Mouse (Mus musculus) heart, adult 2 months (tissue): ENCODE data around the gene Fmo5. TPM values are rescaled to one million over a fixed set of nuclear protein-coding genes. Genes with fewer than 3 reads are reported as not detected.

ENCODE experiments used
- DNase-seq, 2 experiments: peaks; one replicate each; pipeline ENCODE4 v3.0.0; 2021
- H3K27ac ChIP-seq: fragments of 200-600 bp; 2 replicates; pipeline ENCODE4 v1.8.1; 2022
- H3K27me3 ChIP-seq: fragments of 200-500 bp; 2 replicates; pipeline ENCODE4 v1.6.1; 2012; ENCODE audit warnings: mild to moderate bottlenecking, low read length, inconsistent platforms, mixed read lengths; ENCODE audit not compliant: control insufficient read depth, insufficient read depth
- H3K36me3 ChIP-seq: fragments of 200-500 bp; 2 replicates; pipeline ENCODE4 v1.6.1; 2012; ENCODE audit warnings: low read length, inconsistent platforms; ENCODE audit not compliant: control insufficient read depth, insufficient read depth
- H3K4me1 ChIP-seq: fragments of 200-500 bp; 2 replicates; pipeline ENCODE4 v1.6.1; 2011; ENCODE audit warnings: low read length; ENCODE audit not compliant: control insufficient read depth, insufficient read depth
- H3K4me3 ChIP-seq: fragments of 200-600 bp; 2 replicates; pipeline ENCODE4 v1.8.1; 2022
- H3K79me2 ChIP-seq: fragments of 200-500 bp; replicated peaks from 2 replicates; pipeline ENCODE4 v1.6.1; 2012; ENCODE audit warnings: mild to moderate bottlenecking, inconsistent platforms, low read length, moderate library complexity, mixed read lengths; ENCODE audit not compliant: control insufficient read depth, insufficient read depth
- H3K9ac ChIP-seq: fragments of 200-500 bp; 2 replicates; pipeline ENCODE4 v1.6.1; 2012; ENCODE audit warnings: low read depth, mild to moderate bottlenecking, control low read depth, inconsistent platforms, low read length, mixed read lengths
- CTCF ChIP-seq: fragments of 200-600 bp; IDR thresholded peaks from 2 replicates; pipeline ENCODE4 v1.8.1; 2022; ENCODE audit warnings: antibody characterized with exemption, mild to moderate bottlenecking, moderate library complexity
- EP300 ChIP-seq: fragments of 200-500 bp; IDR thresholded peaks from 2 replicates; pipeline ENCODE4 v1.6.1; 2011; ENCODE audit warnings: low read depth, low read length, control low read depth; ENCODE audit not compliant: insufficient read depth
- POLR2A ChIP-seq: fragments of 200-500 bp; IDR thresholded peaks from 2 replicates; pipeline ENCODE4 v1.6.1; 2011; ENCODE audit warnings: mild to moderate bottlenecking, low read depth, low read length, control low read depth; ENCODE audit not compliant: insufficient read depth
- WGBS: fragments of 180-500 bp; shearing (Covaris S2); methylation state at CpG from one replicate; pipeline ENCODE4 v1.1.7; 2018; 5-methylcytosine and 5-hydroxymethylcytosine counted together
- intact Hi-C: fragments of 180-260 bp; cut with DNase I; formaldehyde crosslinking; loops from one replicate; pipeline ENCODE4 v1.15.1; 2025
- polyA plus RNA-seq: library from polyadenylated mRNA; depleted of rRNA; stranded (reverse); fragments of >200 nt; gene quantifications from 2 replicates; pipeline ENCODE4 v1.2.3, GENCODE M21; 2012
- total RNA-seq, 2 experiments: library from RNA; stranded (reverse); gene quantifications; 2 replicates each; pipeline ENCODE4 v1.2.3; 2021

Gene Fmo5
- total and polyA plus RNA-seq, 3 experiments, result 7.4 to 15.0 (median 13.6) TPM

GRCm38 (mm10) chr3:97683560-97684195 is 55.1 kb downstream of the Fmo5 start:
- Histone ChIP-seq H3K79me2 (no peaks in the 10 kb centered on the region), H3K9ac (no peak overlapping the region), H3K4me1 (no peaks in the 10 kb centered on the region; the same call in 1 of the 2 replicates), H3K27me3 (no peaks in the 10 kb centered on the region), H3K36me3 (no peaks in the 10 kb centered on the region), H3K27ac (no peak overlapping the region), H3K4me3 (no peak overlapping the region)
- DNase-seq, result no peak
- 19% methylated on average over 16 of the region's 16 CpGs for WGBS
- TF ChIP-seq EP300 (no peak), CTCF (no peak), POLR2A (no peak)
- intact Hi-C loops, result no loop called here

DNA sequence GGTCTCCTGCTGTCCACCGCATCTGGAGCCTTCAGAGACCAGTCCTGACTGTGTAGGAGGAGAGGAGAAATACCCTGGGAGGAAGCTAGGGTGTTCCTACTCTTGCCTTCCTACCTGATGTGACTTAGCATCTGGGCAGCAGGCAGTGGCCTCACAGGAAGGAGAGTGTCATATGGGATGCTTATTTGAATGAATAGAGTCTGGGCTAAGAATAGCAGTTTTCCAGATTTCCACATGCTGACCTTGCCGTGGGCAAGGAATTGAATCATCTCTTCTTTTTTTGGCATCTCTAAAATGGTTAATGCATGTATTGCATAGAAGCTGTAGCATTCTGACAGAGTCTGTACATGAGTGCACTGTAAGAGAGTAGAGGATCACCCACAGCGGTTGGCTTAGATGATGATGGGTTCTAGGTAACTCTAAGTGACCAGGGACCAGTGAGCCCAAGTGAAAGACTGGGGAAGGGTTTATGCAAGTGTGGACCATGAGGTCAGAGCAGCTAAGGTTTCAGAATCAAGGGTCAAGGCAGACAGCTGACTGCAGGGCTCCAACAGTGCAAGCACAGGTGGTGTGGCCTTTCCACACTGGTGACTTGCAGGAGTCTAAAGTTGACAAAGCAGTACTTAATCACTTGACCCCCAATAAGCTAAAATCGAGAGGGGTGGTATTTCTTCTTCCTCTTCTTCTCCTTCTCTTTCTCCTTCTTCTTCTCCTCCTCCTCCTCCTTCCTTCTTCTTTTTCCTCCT is 57.9 kb downstream of the Fmo5 start:
- TF ChIP-seq CTCF (no peak), POLR2A (no peak), EP300 (no peak)
- Histone ChIP-seq H3K4me1 (no peaks in the 10 kb centered on the region; the same call in 1 of the 2 replicates), H3K27ac (no peak overlapping the region), H3K36me3 (no peaks in the 10 kb centered on the region), H3K27me3 (no peaks in the 10 kb centered on the region), H3K79me2 (no peaks in the 10 kb centered on the region), H3K4me3 (no peak overlapping the region), H3K9ac (no peak overlapping the region)
- intact Hi-C loops, result no loop called here
- no peak for DNase-seq
- WGBS, result 55% methylated on average over 4 of the region's 4 CpGs

DNA sequence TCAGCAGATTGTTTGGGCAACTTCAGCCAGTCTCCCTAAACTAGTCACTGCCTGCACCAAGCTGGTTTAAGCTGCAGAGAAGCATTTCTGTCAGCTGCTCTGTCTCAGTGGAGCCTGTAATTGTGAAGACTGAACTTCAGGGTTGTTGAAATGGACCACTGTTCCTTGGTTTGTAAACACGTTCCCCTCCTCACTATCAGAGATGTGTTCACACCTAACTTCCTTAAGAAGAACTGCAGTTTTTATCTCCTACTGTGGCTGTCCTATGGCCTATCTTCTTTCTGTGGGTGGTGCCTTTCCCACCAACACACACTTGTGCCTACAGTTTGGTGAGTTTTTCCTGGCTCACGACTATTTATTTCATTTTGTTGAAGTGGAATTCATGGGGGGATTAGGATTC is 60.7 kb downstream of the Fmo5 start:
- intact Hi-C loops, result no loop called here
- Histone ChIP-seq H3K27ac (no peak overlapping the region), H3K9ac (no peak overlapping the region), H3K4me1 (no peaks in the 10 kb centered on the region), H3K4me3 (no peak overlapping the region), H3K36me3 (no peaks in the 10 kb centered on the region), H3K27me3 (no peaks in the 10 kb centered on the region), H3K79me2 (no peaks in the 10 kb centered on the region)
- no peak for DNase-seq
- TF ChIP-seq CTCF, result no peak
- no peak for TF ChIP-seq POLR2A
- TF ChIP-seq EP300, result no peak
- 43% methylated on average over 2 of the region's 2 CpGs for WGBS

GRCm38 (mm10) chr3:97690590-97690989 is 62.0 kb downstream of the Fmo5 start:
- intact Hi-C loops, result no loop called here
- Histone ChIP-seq H3K9ac (no peak overlapping the region), H3K4me3 (no peak overlapping the region), H3K4me1 (no peaks in the 10 kb centered on the region), H3K36me3 (no peaks in the 10 kb centered on the region), H3K27me3 (no peaks in the 10 kb centered on the region), H3K27ac (no peak overlapping the region), H3K79me2 (no peaks in the 10 kb centered on the region)
- TF ChIP-seq POLR2A (no peak), EP300 (no peak), CTCF (no peak)
- DNase-seq, result no peak
- 64% methylated on average over 7 of the region's 7 CpGs for WGBS

- Histone ChIP-seq H3K4me3 (no peak overlapping the region), H3K27me3 (no peaks in the 10 kb centered on the region), H3K36me3 (no peaks in the 10 kb centered on the region), H3K79me2 (no peaks in the 10 kb centered on the region), H3K4me1 (no peaks in the 10 kb centered on the region), H3K9ac (no peak overlapping the region), H3K27ac (no peak overlapping the region)
- no peak for TF ChIP-seq POLR2A
- intact Hi-C loops, result no loop called here
- 59% methylated on average over 12 of the region's 12 CpGs for WGBS
- no peak for DNase-seq
Measured at GRCm38 (mm10) chr3:97691443-97692017, 62.9 kb downstream of the Fmo5 start.

DNA sequence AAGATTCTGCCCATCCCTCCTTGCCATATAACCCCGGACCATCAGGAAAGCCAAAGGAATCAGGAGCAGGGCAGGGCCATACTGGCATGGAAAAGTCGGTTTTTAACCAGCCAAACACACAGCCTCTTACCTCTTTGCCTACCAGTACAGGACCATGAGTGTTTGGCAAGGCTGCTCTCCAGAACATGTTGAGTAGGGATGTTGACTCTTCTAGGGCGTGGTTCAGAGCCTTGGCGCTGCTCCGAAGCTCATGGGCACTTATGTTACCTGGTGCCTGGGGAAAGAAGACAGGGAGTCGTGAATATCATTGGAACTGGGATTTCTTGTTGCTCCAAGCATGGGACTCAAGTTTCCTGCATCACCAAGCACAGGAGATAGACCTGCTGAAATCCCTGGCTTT is 65.2 kb downstream of the Fmo5 start:
- Histone ChIP-seq H3K27me3 (no peaks in the 10 kb centered on the region), H3K4me1 (no peaks in the 10 kb centered on the region), H3K79me2 (no peaks in the 10 kb centered on the region), H3K4me3 (no peak overlapping the region), H3K27ac (no peak overlapping the region), H3K36me3 (no peaks in the 10 kb centered on the region), H3K9ac (no peak overlapping the region)
- TF ChIP-seq CTCF, result no peak
- no peak for TF ChIP-seq POLR2A
- TF ChIP-seq EP300, result no peak
- 85% methylated on average over 6 of the region's 6 CpGs for WGBS
- DNase-seq, result no peak
- intact Hi-C loops, result no loop called here
